Mouse (Mus musculus): ENCODE data around the gene Mpig6b. TPM values are rescaled to one million over a fixed set of nuclear protein-coding genes. Genes with fewer than 3 reads are reported as not detected.
A peak's percentile ranks its signal among the peaks of the same experiment; 100 is the strongest.

The Mpig6b gene
- polyA plus RNA-seq (2015; fragmentation: Nextera tagmentation; extraction: Ambion mirVana), result 0.12 and 0.15 TPM in 2 replicates

DNA sequence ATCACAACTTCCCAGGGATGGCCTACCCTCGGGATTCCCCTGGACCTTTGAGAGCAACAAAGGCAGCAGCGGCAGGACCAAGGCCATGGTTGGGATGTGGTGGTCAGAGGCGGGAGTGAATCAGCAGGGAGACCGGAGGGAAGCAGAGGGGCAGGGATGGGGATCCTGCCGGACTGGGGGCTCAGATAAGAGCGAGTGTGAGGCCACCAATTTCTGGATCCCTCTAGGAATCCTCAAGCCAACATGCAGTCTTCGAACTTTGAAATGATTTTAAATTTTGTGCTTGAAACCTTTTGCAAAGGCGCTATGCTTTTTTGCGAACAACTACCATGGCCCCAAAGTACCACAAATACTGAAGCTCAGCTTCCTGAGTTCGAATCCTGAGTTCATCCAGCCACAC, at the start of gene Mpig6b:
Gene Mpig6b, minus strand, starts transcription at position 101 of the 400 bp plus-strand sequence.
- 49% methylated on average over 10 of the region's 10 CpGs for WGBS
- H3K9ac ChIP-seq (ENCODE audit: low read depth, low read length), result peak within 1 kb of the TSS; percentile 36; the same call in 1 of the 2 replicates

DNA sequence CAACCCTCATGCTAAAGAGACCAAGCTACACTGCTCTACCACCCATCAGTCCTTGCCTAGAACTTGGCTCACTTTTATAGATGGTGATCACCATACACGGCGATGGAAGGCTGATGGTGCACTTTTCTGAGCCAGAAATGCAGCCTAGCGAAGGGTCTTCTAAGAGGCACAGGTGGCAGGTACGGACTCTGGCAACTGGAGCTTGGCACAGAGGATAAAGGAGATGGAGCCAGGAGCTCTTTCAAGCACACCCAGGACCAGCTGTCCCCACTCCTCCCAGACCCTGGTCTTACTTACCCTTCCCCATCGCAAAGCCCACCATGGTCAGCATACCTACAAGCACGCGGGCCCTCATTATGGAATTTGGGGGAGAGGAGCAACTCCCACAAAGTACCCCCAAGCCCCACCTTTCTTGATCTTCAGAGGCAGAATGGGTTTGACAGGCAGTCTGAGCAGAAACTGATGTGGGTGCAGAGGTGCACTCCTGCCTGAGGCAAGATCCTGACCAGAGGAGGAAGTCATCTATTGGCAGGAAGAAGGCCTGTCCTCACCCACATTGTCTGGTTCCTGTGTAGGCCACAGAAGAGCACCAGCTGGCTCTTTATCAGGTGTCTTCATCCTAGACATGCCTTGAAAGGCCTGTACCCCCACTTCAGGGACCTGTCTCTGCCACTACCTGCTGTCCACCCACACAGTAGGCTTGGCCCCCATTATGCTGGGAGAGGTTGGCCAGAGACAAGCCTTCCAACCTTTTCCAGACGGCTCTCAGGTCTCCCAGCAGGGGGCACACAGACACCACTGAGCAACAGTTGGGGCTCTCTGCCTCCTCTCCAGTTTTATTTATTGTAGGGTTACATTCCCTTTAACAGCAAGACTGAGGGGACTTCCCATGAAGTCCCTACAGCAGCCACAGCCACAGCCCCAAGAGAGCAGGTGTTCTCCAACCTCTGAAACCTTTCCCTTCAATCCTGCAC, 49.3 kb upstream of the Mpig6b start, which contains the start of gene Ly6g5b:
Gene Ly6g5b, minus strand, starts transcription at position 383 of the 974 bp plus-strand sequence.
- Histone ChIP-seq H3K9me3 (replicated peaks; ENCODE audit: control insufficient read depth, low read length, poor library complexity, severe bottlenecking) (no peaks in the 10 kb centered on the region), H3K27me3 (ENCODE audit: control insufficient read depth, insufficient read depth, low read depth, low read length) (no peaks in the 10 kb centered on the region; the same call in 1 of the 2 replicates), H3K27ac (ENCODE audit: low read length) (no peak within 1 kb of the TSS), H3K9ac (ENCODE audit: low read depth, low read length) (no peak within 1 kb of the TSS), H3K4me1 (ENCODE audit: control insufficient read depth, insufficient read depth, low read length) (peaks cover 8% of the 10 kb centered on the region), H3K36me3 (ENCODE audit: control insufficient read depth, insufficient read depth, low read length) (peaks cover 31% of the 10 kb centered on the region), H3K4me2 (ENCODE audit: low read length) (no peak within 1 kb of the TSS), H3K4me3 (ENCODE audit: low read depth, low read length) (no peak within 1 kb of the TSS)
- no peak for ATAC-seq
- WGBS, result 89% methylated on average over 8 of the region's 8 CpGs

More for the DNA sequence above, at the start of gene Mpig6b:
- Histone ChIP-seq H3K4me1 (ENCODE audit: control insufficient read depth, insufficient read depth, low read length) (peaks cover 6% of the 10 kb centered on the region), H3K27ac (ENCODE audit: low read length) (no peak within 1 kb of the TSS), H3K4me2 (ENCODE audit: low read length) (peak within 1 kb of the TSS; percentile 52), H3K36me3 (ENCODE audit: control insufficient read depth, insufficient read depth, low read length) (peaks cover 5% of the 10 kb centered on the region; the same call in 1 of the 2 replicates), H3K9me3 (replicated peaks; ENCODE audit: control insufficient read depth, low read length, poor library complexity, severe bottlenecking) (no peaks in the 10 kb centered on the region), H3K27me3 (ENCODE audit: control insufficient read depth, insufficient read depth, low read depth, low read length) (peaks cover 28% of the 10 kb centered on the region), H3K4me3 (ENCODE audit: low read depth, low read length) (peak within 1 kb of the TSS; percentile 18)
- ATAC-seq, result no peak

DNA sequence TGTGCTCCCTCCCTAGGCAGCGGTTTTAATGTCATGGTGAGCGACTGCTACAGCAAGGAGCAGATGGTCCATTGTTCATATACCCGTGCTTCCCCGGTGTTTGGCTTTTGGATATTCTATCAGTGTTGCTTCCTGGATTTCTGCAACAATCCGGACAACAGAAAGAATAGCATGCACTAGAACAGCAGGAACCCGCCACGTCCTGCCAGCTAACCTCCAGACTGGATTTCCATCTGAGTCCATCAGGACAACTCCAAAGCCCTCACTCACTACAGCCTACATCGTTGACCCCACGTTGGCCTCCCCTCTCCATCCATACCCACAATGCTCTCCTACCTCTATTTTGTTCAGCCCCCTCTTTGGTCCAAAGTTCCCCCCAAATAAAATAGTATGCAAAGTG, 45.8 kb upstream of the Mpig6b start:
- no peak for ATAC-seq
- 67% methylated on average over 9 of the region's 9 CpGs for WGBS
- Histone ChIP-seq H3K9me3 (replicated peaks; ENCODE audit: control insufficient read depth, low read length, poor library complexity, severe bottlenecking) (no peaks in the 10 kb centered on the region), H3K9ac (ENCODE audit: low read depth, low read length) (no peak overlapping the region), H3K4me1 (ENCODE audit: control insufficient read depth, insufficient read depth, low read length) (no peaks in the 10 kb centered on the region), H3K27ac (ENCODE audit: low read length) (no peak overlapping the region), H3K27me3 (ENCODE audit: control insufficient read depth, insufficient read depth, low read depth, low read length) (no peaks in the 10 kb centered on the region; the same call in 1 of the 2 replicates), H3K4me2 (ENCODE audit: low read length) (no peak overlapping the region), H3K36me3 (ENCODE audit: control insufficient read depth, insufficient read depth, low read length) (peaks cover 16% of the 10 kb centered on the region), H3K4me3 (ENCODE audit: low read depth, low read length) (no peak overlapping the region)

DNA sequence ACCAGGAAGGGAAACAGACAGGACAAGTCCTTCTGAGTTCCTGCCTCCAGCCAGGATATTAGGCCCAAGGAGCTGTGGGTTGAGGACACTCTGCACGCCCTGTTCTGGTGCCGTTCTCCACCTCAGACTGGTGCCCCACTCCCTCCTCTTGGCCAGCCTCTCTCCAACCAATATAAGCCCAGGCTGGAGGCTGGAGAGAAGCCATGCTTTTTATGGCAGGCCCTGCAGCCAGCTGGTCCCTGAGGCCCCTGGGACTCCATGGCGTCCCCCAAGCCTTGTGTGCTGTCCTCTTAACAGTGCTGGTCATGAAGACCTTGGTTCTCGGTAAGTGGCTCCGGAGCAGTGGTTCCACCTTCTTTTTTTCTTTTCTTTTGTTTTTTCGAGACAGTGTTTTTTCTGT, 42.1 kb upstream of the Mpig6b start, which contains the start of gene Ly6g5c:
Gene Ly6g5c, plus strand, starts transcription at position 183 of the 400 bp plus-strand sequence.
- Histone ChIP-seq H3K36me3 (ENCODE audit: control insufficient read depth, insufficient read depth, low read length) (peaks cover 8% of the 10 kb centered on the region; the same call in 1 of the 2 replicates), H3K4me1 (ENCODE audit: control insufficient read depth, insufficient read depth, low read length) (no peaks in the 10 kb centered on the region; the same call in 1 of the 2 replicates), H3K4me3 (ENCODE audit: low read depth, low read length) (no peak within 1 kb of the TSS), H3K27me3 (ENCODE audit: control insufficient read depth, insufficient read depth, low read depth, low read length) (no peaks in the 10 kb centered on the region; the same call in 1 of the 2 replicates), H3K9me3 (replicated peaks; ENCODE audit: control insufficient read depth, low read length, poor library complexity, severe bottlenecking) (no peaks in the 10 kb centered on the region), H3K4me2 (ENCODE audit: low read length) (no peak within 1 kb of the TSS), H3K27ac (ENCODE audit: low read length) (no peak within 1 kb of the TSS), H3K9ac (ENCODE audit: low read depth, low read length) (no peak within 1 kb of the TSS)
- no peak for ATAC-seq
- 87% methylated on average over 6 of the region's 6 CpGs for WGBS

DNA sequence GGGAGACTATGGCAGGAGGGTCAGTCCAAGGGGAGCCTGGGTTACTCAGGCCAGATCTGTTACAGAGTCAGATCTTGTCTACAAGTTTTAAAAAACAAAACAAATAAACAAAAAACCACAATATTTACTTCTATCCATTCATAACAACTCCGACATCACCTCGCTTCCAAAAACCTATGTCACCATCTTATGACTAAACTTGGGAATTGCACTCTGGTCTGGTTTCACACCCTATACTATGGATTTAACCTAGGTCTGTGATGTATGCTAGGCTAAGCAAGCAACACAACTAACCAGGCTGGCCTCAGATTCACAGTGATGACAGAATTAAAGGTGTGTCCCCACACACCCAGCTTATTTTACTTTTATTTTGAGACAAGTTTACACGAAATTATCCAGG, 40.5 kb upstream of the Mpig6b start:
- H3K4me3 ChIP-seq (ENCODE audit: low read depth, low read length), result no peak overlapping the region
- 64% methylated on average over 3 of the region's 3 CpGs for WGBS
- H3K9ac ChIP-seq (ENCODE audit: low read depth, low read length), result no peak overlapping the region
- no peak overlapping the region for H3K4me2 ChIP-seq (ENCODE audit: low read length)
- no peaks in the 10 kb centered on the region for H3K9me3 ChIP-seq (replicated peaks; ENCODE audit: control insufficient read depth, low read length, poor library complexity, severe bottlenecking)
- no peak overlapping the region for H3K27ac ChIP-seq (ENCODE audit: low read length)
- no peak for ATAC-seq
- no peaks in the 10 kb centered on the region; the same call in 1 of the 2 replicates for H3K27me3 ChIP-seq (ENCODE audit: control insufficient read depth, insufficient read depth, low read depth, low read length)
- H3K36me3 ChIP-seq (ENCODE audit: control insufficient read depth, insufficient read depth, low read length), result peaks cover 16% of the 10 kb centered on the region
- no peaks in the 10 kb centered on the region; the same call in 1 of the 2 replicates for H3K4me1 ChIP-seq (ENCODE audit: control insufficient read depth, insufficient read depth, low read length)

DNA sequence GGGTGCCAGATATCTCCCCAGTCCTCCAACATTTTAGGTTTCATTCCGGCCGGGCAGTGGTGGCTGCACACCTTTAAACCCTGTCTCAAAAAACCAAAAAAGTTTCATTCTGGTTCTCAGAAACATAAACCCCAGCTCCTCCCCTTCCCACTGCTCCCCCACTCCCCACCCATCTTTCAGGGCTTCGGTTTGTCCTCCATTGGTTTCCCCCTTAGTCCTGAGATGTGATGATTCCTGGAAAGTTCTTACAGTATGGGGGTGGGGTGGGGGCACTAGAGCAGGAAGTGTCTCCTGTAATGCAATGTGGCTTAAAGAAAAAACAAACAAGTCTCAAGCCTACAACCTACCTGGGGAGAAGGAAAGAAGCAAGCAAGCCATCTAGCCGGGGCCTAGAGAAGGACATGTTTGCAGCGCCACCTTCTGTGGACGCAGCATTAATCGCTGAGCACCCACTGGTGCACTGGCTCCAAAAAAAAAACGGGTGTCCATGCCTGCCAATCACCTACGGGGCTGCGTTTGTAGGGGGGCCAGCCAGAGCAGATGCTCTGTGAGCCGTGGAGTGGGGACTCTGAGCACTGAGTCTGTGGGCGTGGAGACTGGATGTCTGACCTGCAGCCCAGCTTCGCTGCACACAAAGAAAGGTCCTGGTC, 39.9 kb upstream of the Mpig6b start:
- H3K27me3 ChIP-seq (ENCODE audit: control insufficient read depth, insufficient read depth, low read depth, low read length), result no peaks in the 10 kb centered on the region; the same call in 1 of the 2 replicates
- peaks cover 20% of the 10 kb centered on the region for H3K36me3 ChIP-seq (ENCODE audit: control insufficient read depth, insufficient read depth, low read length)
- peak overlapping the region; percentile 23; the same call in 1 of the 2 replicates for H3K4me2 ChIP-seq (ENCODE audit: low read length)
- H3K27ac ChIP-seq (ENCODE audit: low read length), result no peak overlapping the region
- no peaks in the 10 kb centered on the region for H3K9me3 ChIP-seq (replicated peaks; ENCODE audit: control insufficient read depth, low read length, poor library complexity, severe bottlenecking)
- peak overlapping the region; percentile 43; the same call in 1 of the 2 replicates for H3K9ac ChIP-seq (ENCODE audit: low read depth, low read length)
- no peak overlapping the region for H3K4me3 ChIP-seq (ENCODE audit: low read depth, low read length)
- WGBS, result 21% methylated on average over 13 of the region's 13 CpGs
- no peaks in the 10 kb centered on the region; the same call in 1 of the 2 replicates for H3K4me1 ChIP-seq (ENCODE audit: control insufficient read depth, insufficient read depth, low read length)
- ATAC-seq, result no peak

DNA sequence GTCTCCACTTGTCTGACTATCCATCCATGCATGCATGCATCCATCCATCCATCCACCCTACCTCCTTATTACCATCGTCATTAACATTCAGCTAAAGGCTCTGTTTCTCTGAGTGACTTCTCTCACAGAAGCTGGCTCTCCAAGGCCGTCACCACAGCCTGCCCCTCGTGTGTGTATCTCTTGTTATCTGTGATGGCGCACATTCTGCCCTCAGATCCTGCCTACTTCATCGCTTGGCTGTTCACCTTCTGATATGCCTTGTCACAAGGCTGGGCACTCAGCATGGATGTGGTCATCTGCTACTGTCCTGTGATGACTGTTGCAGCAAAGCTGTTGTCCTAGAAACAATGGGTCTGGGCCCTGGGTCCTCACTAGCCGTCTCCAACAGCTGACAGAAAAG, 38.8 kb upstream of the Mpig6b start:
- no peaks in the 10 kb centered on the region for H3K9me3 ChIP-seq (replicated peaks; ENCODE audit: control insufficient read depth, low read length, poor library complexity, severe bottlenecking)

DNA sequence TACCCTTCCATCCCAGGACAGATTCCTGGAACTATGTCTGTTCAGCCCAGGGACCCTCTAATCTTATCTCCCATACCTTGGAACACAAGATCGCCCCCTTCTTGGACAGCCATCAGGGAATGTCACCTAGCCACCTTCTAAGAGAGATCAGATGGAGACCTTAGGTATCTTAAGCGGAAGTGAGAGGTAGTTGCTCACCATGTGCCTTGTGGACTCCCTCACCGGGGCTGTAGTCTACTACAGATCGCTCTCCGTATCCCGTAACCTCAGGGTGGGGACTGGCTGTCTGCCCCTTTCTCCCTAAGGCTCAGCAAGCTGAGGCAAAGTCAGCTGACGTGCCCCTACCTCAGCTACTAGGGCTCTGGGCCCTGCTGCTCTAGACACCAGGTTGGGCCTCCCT, 38.1 kb upstream of the Mpig6b start:
- Histone ChIP-seq H3K4me1 (ENCODE audit: control insufficient read depth, insufficient read depth, low read length) (no peaks in the 10 kb centered on the region; the same call in 1 of the 2 replicates), H3K9me3 (replicated peaks; ENCODE audit: control insufficient read depth, low read length, poor library complexity, severe bottlenecking) (no peaks in the 10 kb centered on the region), H3K27me3 (ENCODE audit: control insufficient read depth, insufficient read depth, low read depth, low read length) (no peaks in the 10 kb centered on the region), H3K9ac (ENCODE audit: low read depth, low read length) (0 out of 2 replicates have a peak overlapping the region, but pooled peaks have one; percentile 10), H3K36me3 (ENCODE audit: control insufficient read depth, insufficient read depth, low read length) (peaks cover 31% of the 10 kb centered on the region), H3K27ac (ENCODE audit: low read length) (no peak overlapping the region), H3K4me2 (ENCODE audit: low read length) (no peak overlapping the region), H3K4me3 (ENCODE audit: low read depth, low read length) (no peak overlapping the region)
- ATAC-seq, result no peak
- 95% methylated on average over 7 of the region's 7 CpGs for WGBS

More for the DNA sequence above, 38.8 kb upstream of the Mpig6b start:
- H3K27me3 ChIP-seq (ENCODE audit: control insufficient read depth, insufficient read depth, low read depth, low read length), result no peaks in the 10 kb centered on the region
- no peak for ATAC-seq
- H3K36me3 ChIP-seq (ENCODE audit: control insufficient read depth, insufficient read depth, low read length), result peaks cover 25% of the 10 kb centered on the region
- no peak overlapping the region for H3K4me3 ChIP-seq (ENCODE audit: low read depth, low read length)
- H3K27ac ChIP-seq (ENCODE audit: low read length), result no peak overlapping the region
- H3K9ac ChIP-seq (ENCODE audit: low read depth, low read length), result no peak overlapping the region
- H3K4me1 ChIP-seq (ENCODE audit: control insufficient read depth, insufficient read depth, low read length), result no peaks in the 10 kb centered on the region; the same call in 1 of the 2 replicates
- H3K4me2 ChIP-seq (ENCODE audit: low read length), result no peak overlapping the region
- 77% methylated on average over 6 of the region's 6 CpGs for WGBS
